Mouse (Mus musculus) ES-Bruce4 (cell line): Measurements from ENCODE around the gene Dact1. TPM values are rescaled to one million over a fixed set of nuclear protein-coding genes. Genes with fewer than 3 reads are reported as not detected.

ENCODE experiments used
- H3K27ac ChIP-seq: 2 replicates; pipeline ENCODE4 v1.5.1; 2012; ENCODE audit warnings: low read length, inconsistent platforms; ENCODE audit not compliant: insufficient read depth
- H3K27me3 ChIP-seq: 2 replicates; pipeline ENCODE4 v1.6.1; 2012; ENCODE audit warnings: mild to moderate bottlenecking, low read length, inconsistent platforms; ENCODE audit not compliant: control insufficient read depth, poor library complexity, insufficient read depth, severe bottlenecking
- H3K36me3 ChIP-seq: 2 replicates; pipeline ENCODE4 v1.6.1; 2012; ENCODE audit warnings: inconsistent platforms, mild to moderate bottlenecking, low read length, moderate library complexity; ENCODE audit not compliant: control insufficient read depth, poor library complexity, insufficient read depth, severe bottlenecking
- H3K4me1 ChIP-seq: one replicate; pipeline ENCODE4 v1.8.1; 2011; ENCODE audit warnings: low read length; ENCODE audit not compliant: control insufficient read depth, insufficient read depth
- H3K4me3 ChIP-seq: 2 replicates; pipeline ENCODE4 v1.5.1; 2011; ENCODE audit warnings: low read depth, mild to moderate bottlenecking, low read length
- H3K9ac ChIP-seq: 2 replicates; pipeline ENCODE4 v1.6.1; 2012; ENCODE audit warnings: low read depth, mild to moderate bottlenecking, inconsistent platforms; ENCODE audit not compliant: poor library complexity, severe bottlenecking
- H3K9me3 ChIP-seq: replicated peaks from 2 replicates; pipeline ENCODE4 v1.6.1; 2012; ENCODE audit warnings: mild to moderate bottlenecking, low read length, inconsistent platforms; ENCODE audit not compliant: control insufficient read depth, poor library complexity, insufficient read depth, severe bottlenecking
- CTCF ChIP-seq: IDR thresholded peaks from one replicate; pipeline ENCODE4 v1.8.1; 2011; ENCODE audit warnings: low read depth, low read length
- EP300 ChIP-seq: IDR thresholded peaks from 2 replicates; pipeline ENCODE4 v1.6.1; 2011; ENCODE audit warnings: low read depth, low read length; ENCODE audit not compliant: insufficient read depth
- POLR2A ChIP-seq: IDR thresholded peaks from one replicate; pipeline ENCODE4 v1.8.1; 2011; ENCODE audit warnings: low read length; ENCODE audit not compliant: insufficient read depth
- polyA plus RNA-seq: library from polyadenylated mRNA; stranded (reverse); fragments of >200 nt; gene quantifications from 2 replicates; pipeline ENCODE4 v1.2.4, GENCODE M21; 2011; ENCODE audit warnings: low read depth; ENCODE audit not compliant: missing spikeins, insufficient read depth, insufficient read length

Gene Dact1
- polyA plus RNA-seq, 1 experiment = 6.4 TPM

DNA sequence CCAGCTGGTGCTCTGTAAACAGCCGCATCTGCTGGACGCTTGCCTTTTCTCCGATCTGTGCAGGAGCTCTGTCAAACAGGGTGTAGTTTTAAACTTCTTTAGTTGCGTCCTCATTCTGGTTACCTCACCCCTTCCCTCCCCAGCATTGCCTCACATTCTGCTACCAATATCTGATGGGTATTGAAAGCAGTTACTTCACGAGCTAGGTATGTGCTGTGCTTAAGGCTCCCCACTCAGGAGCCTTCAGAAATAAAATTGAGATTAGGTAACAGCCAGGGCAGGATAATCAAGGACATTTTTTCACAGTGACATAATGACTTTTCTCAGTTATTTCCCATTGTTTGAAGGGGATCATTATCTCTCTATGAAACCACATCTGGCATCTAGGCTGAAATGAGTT is 23.9 kb downstream of the Dact1 start:
- Histone ChIP-seq H3K27me3 (no peaks in the 10 kb centered on the region), H3K9me3 (no peaks in the 10 kb centered on the region), H3K9ac (no peak overlapping the region), H3K36me3 (no peaks in the 10 kb centered on the region), H3K27ac (no peak overlapping the region), H3K4me1 (peaks cover 2% of the 10 kb centered on the region), H3K4me3 (no peak overlapping the region)
- TF ChIP-seq CTCF (no peak), POLR2A (no peak), EP300 (no peak)

DNA sequence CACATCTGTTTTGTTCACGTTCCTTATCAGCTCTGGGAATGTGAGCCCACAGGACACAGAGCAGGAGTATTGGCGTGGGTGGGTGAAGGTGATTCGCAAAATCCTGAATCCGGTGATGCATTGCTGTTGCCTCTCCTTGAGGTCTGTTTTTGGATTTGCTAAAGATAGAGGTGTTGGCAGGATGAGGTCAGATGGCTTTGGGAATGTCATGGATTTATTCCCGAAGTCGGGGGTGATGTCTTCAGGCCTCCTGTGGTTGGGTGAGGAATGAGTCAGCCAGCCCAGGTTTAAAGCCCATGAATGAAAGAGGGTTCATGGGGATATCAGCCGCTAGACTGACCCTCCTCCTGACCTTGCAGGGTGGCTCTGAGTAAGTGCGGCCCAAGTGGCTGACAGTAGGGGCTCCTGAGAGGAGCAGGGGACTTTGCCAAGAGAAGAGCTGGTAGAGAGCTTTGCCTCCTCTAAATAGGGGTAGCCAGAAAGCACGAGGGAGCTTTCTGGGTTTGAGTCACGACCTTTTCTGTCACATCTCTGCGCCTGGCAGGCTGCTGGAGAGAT is 27.4 kb downstream of the Dact1 start:
- peaks cover 1% of the 10 kb centered on the region for H3K4me1 ChIP-seq
- H3K36me3 ChIP-seq = no peaks in the 10 kb centered on the region
- TF ChIP-seq POLR2A (no peak), EP300 (no peak), CTCF (no peak)
- no peaks in the 10 kb centered on the region for H3K9me3 ChIP-seq
- no peak overlapping the region for H3K9ac ChIP-seq
- H3K27ac ChIP-seq = no peak overlapping the region
- no peak overlapping the region for H3K4me3 ChIP-seq
- H3K27me3 ChIP-seq = no peaks in the 10 kb centered on the region

DNA sequence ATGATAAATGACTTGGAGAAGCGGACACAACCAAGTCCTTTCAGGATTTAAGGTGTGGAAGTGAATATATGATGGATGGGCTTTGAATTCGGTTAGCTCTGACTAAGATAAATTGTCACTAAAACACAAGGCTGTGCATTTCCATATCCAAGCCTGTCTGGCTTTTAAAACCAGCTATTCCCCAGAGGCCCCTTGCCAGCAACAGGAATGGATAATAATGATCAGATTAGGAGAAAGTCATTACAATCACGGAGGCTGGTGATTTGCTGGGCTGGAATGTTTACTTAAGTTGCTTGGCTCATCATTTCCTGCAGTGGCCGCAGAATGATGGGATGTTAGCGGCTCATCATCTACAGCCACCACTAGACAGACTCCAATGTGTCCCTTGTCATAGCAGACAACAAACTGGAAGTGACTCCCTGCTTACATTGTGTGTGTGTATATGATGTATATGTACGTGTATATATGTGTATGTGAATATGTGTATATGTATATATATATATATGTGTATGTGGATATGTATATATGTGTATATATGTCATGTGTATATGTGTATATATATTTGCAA is 28.3 kb downstream of the Dact1 start:
- Histone ChIP-seq H3K9ac (no peak overlapping the region), H3K4me3 (no peak overlapping the region), H3K27ac (no peak overlapping the region), H3K27me3 (no peaks in the 10 kb centered on the region), H3K9me3 (no peaks in the 10 kb centered on the region), H3K4me1 (no peaks in the 10 kb centered on the region), H3K36me3 (no peaks in the 10 kb centered on the region)
- TF ChIP-seq CTCF = no peak
- no peak for TF ChIP-seq EP300
- no peak for TF ChIP-seq POLR2A

DNA sequence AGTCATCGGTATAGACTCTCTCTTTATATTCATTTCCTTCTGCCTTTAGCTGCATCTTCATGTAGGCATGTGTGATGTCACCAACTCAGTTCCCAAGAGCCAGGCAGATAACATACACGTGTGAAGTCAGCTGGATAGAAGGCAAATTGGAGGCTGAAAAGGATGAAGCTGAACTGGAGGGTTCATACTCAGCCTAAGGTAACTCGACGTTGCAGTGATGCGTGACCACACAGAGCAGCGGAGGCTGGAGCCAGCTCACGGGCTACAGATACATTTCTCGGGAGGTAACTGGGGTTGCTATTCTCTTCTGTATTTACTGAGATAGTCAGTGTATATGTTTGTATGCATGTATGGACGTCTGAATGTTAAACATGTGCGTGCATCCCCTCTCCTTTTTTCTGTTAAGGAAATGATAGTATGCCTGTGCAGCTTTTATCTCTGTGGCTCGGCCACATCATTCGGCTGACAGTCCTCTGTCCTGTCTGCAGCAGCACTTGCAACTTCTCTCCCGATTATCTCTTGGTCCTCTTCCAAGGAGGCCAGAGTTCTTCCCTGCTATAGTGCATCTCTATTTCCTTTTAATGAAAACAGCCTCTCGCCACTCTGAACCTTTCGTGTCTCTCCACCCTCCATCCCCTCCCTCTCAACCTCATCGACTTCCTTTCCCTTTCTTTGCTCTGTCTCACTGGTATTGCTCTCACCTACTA is 29.6 kb downstream of the Dact1 start:
- Histone ChIP-seq H3K9ac (no peak overlapping the region), H3K4me1 (no peaks in the 10 kb centered on the region), H3K9me3 (no peaks in the 10 kb centered on the region), H3K27me3 (no peaks in the 10 kb centered on the region), H3K4me3 (no peak overlapping the region), H3K36me3 (no peaks in the 10 kb centered on the region), H3K27ac (no peak overlapping the region)
- TF ChIP-seq CTCF (no peak), POLR2A (no peak), EP300 (no peak)

DNA sequence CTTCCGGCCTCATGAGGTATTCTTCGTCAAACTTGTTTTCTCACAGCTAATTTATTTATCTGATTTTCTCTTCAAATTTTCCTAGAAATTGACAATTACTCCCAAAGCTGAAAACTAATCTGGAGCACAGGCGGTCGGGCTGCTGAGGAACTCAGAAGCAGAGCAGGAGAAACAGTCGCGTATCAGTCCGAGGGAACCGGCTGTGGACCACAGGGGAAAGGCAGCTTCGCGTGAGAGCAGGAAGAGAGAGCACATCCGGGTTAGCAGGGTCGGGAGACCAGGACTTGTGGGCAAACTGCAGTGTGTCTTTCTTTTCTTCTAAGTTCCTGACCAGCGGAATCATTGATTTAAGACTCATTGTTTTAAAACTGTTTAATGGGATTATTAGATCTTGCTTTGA is 32.7 kb downstream of the Dact1 start:
- Histone ChIP-seq H3K27me3 (no peaks in the 10 kb centered on the region), H3K36me3 (no peaks in the 10 kb centered on the region), H3K4me3 (no peak overlapping the region; the same call in 1 of the 2 replicates), H3K9me3 (no peaks in the 10 kb centered on the region), H3K4me1 (no peaks in the 10 kb centered on the region), H3K9ac (no peak overlapping the region), H3K27ac (no peak overlapping the region)
- TF ChIP-seq POLR2A = no peak
- no peak for TF ChIP-seq CTCF
- TF ChIP-seq EP300 = no peak

DNA sequence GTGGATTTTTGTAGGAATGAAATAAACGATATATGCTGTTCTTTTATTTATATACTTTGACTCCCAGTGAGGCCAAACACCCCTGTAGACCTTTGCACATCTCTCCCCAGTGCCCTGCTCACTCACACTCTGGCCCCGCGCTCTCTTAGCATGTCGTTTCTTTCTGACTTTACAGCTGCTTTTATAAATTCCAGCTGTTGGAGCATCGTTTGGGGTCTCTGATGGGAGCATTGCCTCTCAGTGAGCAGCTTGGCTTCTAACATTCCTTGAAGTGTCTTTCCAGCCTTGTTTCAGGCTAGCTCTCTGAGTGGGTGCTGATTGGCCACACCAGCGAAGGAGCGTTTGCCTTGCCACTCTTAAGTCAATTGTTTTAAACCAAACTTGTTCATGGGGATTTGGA is 35.8 kb downstream of the Dact1 start:
- Histone ChIP-seq H3K4me3 (no peak overlapping the region), H3K36me3 (no peaks in the 10 kb centered on the region), H3K9ac (no peak overlapping the region), H3K4me1 (peaks cover 9% of the 10 kb centered on the region), H3K27me3 (no peaks in the 10 kb centered on the region), H3K27ac (no peak overlapping the region), H3K9me3 (no peaks in the 10 kb centered on the region)
- TF ChIP-seq CTCF = no peak
- no peak for TF ChIP-seq POLR2A
- TF ChIP-seq EP300 = no peak
